Mouse (Mus musculus): Measurements from ENCODE around the gene Tnpo1. TPM values are rescaled to one million over a fixed set of nuclear protein-coding genes. Genes with fewer than 3 reads are reported as not detected.

Tnpo1 gene
- polyA plus RNA-seq, 1 experiment from 2014 or later, result 66.3 TPM

DNA sequence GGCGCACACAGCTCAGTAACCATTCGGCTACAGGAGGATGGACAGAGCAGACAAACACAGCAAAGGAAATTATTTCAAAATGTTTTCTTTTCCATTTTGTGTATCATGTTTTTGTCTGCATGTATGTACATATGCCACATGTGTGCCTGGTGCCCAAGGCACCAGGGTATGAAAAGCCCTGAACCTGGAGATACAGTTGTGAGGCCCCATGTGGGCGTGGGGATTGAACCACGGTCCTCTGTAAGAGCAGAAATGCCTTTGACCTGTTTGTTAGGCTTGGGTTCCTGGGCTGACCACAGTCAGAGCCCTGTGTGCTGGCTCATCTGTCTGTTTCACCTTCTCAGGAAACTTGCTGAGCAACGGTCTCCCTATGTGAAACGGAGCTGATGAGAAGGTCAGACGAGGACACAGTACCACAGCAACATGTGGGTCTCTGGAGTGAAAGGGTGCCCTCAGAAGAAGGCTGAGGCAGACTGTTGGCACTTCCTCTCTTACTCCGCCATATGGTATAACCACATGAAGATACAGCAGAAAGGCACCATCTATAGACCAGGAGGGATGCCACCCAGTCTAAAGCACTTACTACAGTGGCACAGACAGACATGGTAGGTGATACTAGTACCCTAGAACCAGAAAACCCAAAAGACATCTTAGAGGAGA is 23.7 kb downstream of the Tnpo1 start:
- H3K4me2 ChIP-seq (replicated peaks), result no peak overlapping the region
- WGBS, result 95% methylated on average over 8 of the region's 8 CpGs

DNA sequence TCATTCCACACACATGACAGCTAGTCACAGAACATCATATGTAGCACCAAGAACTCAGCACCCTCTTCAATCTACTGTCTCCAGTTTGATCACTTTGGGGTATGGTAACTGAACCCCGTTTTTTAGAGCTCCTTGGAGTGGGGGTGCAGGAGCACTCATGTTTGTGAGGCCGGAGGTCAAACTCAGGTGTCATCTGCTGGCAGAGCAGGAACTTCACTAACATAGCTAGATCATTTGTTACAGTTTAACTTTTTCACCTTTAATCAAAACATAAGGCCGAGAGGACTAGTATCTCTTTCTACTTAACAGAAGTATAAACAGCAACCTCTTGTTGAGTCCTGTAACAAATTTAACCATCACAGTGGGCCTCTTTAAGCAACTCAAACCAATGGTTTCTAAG is 26.6 kb downstream of the Tnpo1 start:
- H3K36me3 ChIP-seq, result peaks cover 25% of the 10 kb centered on the region
- no peak overlapping the region for H3K27ac ChIP-seq
- no peak overlapping the region for H3K4me2 ChIP-seq (replicated peaks)
- H3K9ac ChIP-seq, result no peak overlapping the region
- ATAC-seq (ENCODE audit: low FRiP score, low read depth), result no peak
- no peaks in the 10 kb centered on the region for H3K27me3 ChIP-seq
- peaks cover 8% of the 10 kb centered on the region; the same call in 1 of the 2 replicates for H3K9me3 ChIP-seq
- 85% methylated on average over 3 of the region's 3 CpGs for WGBS
- peaks cover 3% of the 10 kb centered on the region; the same call in 1 of the 2 replicates for H3K4me1 ChIP-seq
- no peak overlapping the region for H3K4me3 ChIP-seq

More for the DNA sequence above, 23.7 kb downstream of the Tnpo1 start:
- no peak overlapping the region for H3K9ac ChIP-seq
- H3K4me3 ChIP-seq, result no peak overlapping the region
- no peaks in the 10 kb centered on the region for H3K27me3 ChIP-seq
- H3K36me3 ChIP-seq, result peaks cover 42% of the 10 kb centered on the region
- H3K4me1 ChIP-seq, result no peaks in the 10 kb centered on the region; the same call in 1 of the 2 replicates
- peaks cover 15% of the 10 kb centered on the region; the same call in 1 of the 2 replicates for H3K9me3 ChIP-seq
- ATAC-seq (ENCODE audit: low FRiP score, low read depth), result no peak
- H3K27ac ChIP-seq, result no peak overlapping the region

DNA sequence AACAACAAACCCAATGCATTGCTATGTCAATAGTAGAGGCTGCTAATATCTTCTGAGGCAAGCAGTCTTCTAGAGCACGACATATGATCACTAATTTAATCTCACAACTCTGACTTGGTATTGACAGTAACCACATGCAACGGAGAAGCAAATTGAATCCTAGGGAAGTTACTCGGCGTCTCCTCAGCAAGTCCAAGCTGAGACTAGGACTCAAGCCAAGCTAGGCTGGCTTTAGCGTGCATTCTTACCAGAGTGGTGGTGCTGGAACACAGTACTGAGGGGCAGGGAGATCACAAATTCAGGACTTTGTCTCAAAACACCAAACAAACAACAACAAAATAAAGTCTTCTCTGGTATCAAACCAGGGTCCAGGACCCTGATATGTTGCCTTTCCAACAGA is 28.6 kb downstream of the Tnpo1 start:
- Histone ChIP-seq H3K4me1 (peaks cover 15% of the 10 kb centered on the region), H3K4me3 (no peak overlapping the region), H3K9ac (no peak overlapping the region), H3K27ac (no peak overlapping the region), H3K9me3 (no peaks in the 10 kb centered on the region), H3K4me2 (replicated peaks) (no peak overlapping the region), H3K27me3 (no peaks in the 10 kb centered on the region), H3K36me3 (peaks cover 9% of the 10 kb centered on the region)
- ATAC-seq (ENCODE audit: low FRiP score, low read depth), result no peak
- 93% methylated on average over 5 of the region's 5 CpGs for WGBS

DNA sequence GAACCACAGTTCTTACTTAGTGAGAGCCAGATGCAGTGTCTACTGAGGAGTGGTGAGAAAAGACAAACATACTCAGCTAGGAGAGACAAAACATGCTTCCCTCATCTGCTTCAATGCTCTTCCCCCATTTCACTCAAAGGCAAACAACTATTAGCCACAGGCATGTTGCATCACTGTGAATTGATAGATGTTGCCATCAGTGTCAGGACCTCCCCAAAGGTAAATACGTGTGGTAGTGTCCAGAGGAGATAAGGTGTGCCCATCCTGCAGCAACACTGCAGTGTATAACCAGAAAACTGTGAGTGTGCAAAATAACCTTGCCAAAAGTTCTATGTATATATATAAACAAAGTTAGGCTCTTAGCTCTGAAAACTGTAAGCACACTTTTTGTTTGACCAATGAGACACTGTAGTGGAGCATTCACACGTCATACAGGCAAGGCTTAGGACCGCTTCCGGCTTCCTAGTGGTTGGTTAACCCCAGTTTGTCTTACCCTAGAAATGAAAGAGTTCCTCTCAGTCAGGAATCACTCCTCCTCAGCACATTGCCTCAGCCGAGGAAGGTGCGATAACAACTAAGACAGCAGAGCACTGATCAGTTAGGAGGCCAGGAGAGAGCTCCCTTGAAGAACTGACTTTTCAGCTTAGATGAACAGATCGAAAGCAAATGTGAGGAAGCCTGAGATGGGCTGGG is 29.6 kb downstream of the Tnpo1 start:
- no peak overlapping the region for H3K27ac ChIP-seq
- peaks cover 3% of the 10 kb centered on the region; the same call in 1 of the 2 replicates for H3K36me3 ChIP-seq
- no peaks in the 10 kb centered on the region for H3K9me3 ChIP-seq
- ATAC-seq (ENCODE audit: low FRiP score, low read depth), result no peak
- no peaks in the 10 kb centered on the region for H3K27me3 ChIP-seq
- H3K4me2 ChIP-seq (replicated peaks), result no peak overlapping the region
- H3K4me3 ChIP-seq, result no peak overlapping the region
- WGBS, result 88% methylated on average over 7 of the region's 7 CpGs
- H3K9ac ChIP-seq, result no peak overlapping the region
- peaks cover 23% of the 10 kb centered on the region for H3K4me1 ChIP-seq

DNA sequence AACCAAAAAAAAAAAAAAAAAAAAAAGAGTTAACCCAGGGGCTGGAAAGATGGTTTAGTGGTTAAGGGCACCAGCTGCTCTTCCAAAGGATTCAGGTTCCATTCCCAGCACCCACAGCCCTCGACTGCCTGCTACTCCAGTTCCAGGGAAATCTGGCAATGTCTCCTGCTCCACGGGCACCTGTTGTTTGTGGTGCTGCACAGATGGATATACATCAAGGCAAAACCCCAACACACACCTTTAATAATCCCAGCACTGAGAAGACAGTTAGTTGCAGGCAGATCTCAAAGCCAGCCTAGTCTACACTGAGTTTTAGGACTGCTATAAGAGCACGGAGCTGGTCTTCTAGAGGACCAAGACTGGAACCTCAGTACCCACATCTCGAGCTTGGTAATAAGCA is 30.2 kb downstream of the Tnpo1 start:
- Histone ChIP-seq H3K9me3 (no peaks in the 10 kb centered on the region), H3K4me3 (no peak overlapping the region), H3K4me2 (replicated peaks) (no peak overlapping the region), H3K9ac (no peak overlapping the region), H3K27me3 (no peaks in the 10 kb centered on the region), H3K27ac (no peak overlapping the region), H3K36me3 (peaks cover 1% of the 10 kb centered on the region; the same call in 1 of the 2 replicates), H3K4me1 (peaks cover 27% of the 10 kb centered on the region)
- no peak for ATAC-seq (ENCODE audit: low FRiP score, low read depth)
- 80% methylated on average over 4 of the region's 4 CpGs for WGBS

DNA sequence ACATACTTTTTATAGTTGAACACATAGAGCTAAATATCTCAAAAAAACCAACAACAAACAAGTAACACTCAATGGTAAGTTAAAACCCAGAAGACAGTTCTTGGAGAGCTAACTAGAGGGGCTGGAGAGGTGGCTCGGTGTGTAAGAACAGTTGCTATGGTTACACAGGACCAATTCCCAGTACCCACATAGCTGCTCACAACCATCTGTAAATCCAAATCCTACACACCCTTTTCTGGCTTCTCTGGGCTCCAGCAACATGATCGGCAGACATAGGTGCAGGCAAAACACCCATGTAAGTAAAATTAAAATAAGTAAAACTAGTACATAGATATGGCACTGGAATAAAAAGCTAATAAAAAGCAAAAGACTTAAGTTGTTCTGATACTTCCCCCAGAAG is 31.3 kb downstream of the Tnpo1 start:
- no peak overlapping the region for H3K9ac ChIP-seq
- no peak overlapping the region for H3K27ac ChIP-seq
- H3K36me3 ChIP-seq, result no peaks in the 10 kb centered on the region
- 66% methylated on average over 2 of the region's 2 CpGs for WGBS
- no peaks in the 10 kb centered on the region for H3K27me3 ChIP-seq
- peaks cover 30% of the 10 kb centered on the region for H3K4me1 ChIP-seq
- no peaks in the 10 kb centered on the region for H3K9me3 ChIP-seq
- no peak for ATAC-seq (ENCODE audit: low FRiP score, low read depth)
- no peak overlapping the region for H3K4me2 ChIP-seq (replicated peaks)
- H3K4me3 ChIP-seq, result no peak overlapping the region

DNA sequence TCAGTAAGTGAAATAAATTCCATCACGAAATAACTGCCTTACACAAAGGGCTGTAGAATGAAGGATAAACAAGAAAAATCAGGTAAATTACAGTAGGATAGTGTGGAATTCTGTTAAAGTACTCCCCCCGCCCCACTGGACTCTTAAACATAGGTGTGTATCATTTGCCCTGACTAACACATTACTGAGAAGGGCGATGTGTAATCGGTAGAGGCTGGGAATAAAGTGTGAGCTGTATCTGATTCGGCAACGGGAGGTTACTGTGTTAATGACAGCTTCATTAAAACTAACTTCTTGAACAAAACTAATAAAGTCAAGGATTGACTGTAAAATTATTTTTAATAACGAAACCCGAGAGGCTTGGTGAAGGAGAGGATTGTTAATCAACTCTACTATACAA is 34.7 kb downstream of the Tnpo1 start:
- Histone ChIP-seq H3K27ac (peak overlapping the region; percentile 39; the same call in 1 of the 2 replicates), H3K36me3 (peaks cover 16% of the 10 kb centered on the region), H3K9ac (peak overlapping the region; percentile 88), H3K4me1 (peaks cover 36% of the 10 kb centered on the region), H3K4me2 (replicated peaks) (peak overlapping the region; percentile 86), H3K9me3 (no peaks in the 10 kb centered on the region), H3K27me3 (no peaks in the 10 kb centered on the region), H3K4me3 (peak overlapping the region; percentile 79)
- ATAC-seq (ENCODE audit: low FRiP score, low read depth), result peak; percentile 13; the same call in 1 of the 2 replicates
- WGBS, result 9% methylated on average over 8 of the region's 8 CpGs

DNA sequence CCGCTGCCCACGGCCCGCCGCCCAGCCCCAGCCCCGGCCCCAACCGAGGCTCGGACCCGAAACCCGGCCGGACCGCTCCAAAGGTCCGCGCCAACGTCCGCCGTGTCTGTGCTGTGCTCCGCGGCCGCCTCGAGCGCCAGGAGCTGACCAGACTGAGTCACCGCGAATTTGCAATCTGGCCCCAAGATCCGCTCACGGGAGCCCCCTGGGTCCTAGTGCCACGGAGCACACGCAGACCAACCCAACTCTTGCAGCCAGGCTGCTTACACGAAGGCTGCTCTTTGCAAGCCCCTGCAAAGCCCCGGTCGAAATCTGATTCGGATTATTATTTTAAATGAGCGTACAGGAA is 35.3 kb downstream of the Tnpo1 start:
- Histone ChIP-seq H3K4me2 (replicated peaks) (peak overlapping the region; percentile 86), H3K27ac (peak overlapping the region; percentile 98), H3K36me3 (peaks cover 22% of the 10 kb centered on the region), H3K9ac (peak overlapping the region; percentile 88), H3K9me3 (no peaks in the 10 kb centered on the region), H3K4me1 (peaks cover 36% of the 10 kb centered on the region), H3K4me3 (peak overlapping the region; percentile 79), H3K27me3 (no peaks in the 10 kb centered on the region)
- peak; percentile 89 for ATAC-seq (ENCODE audit: low FRiP score, low read depth)
- 0% methylated on average over 32 of the region's 32 CpGs for WGBS

DNA sequence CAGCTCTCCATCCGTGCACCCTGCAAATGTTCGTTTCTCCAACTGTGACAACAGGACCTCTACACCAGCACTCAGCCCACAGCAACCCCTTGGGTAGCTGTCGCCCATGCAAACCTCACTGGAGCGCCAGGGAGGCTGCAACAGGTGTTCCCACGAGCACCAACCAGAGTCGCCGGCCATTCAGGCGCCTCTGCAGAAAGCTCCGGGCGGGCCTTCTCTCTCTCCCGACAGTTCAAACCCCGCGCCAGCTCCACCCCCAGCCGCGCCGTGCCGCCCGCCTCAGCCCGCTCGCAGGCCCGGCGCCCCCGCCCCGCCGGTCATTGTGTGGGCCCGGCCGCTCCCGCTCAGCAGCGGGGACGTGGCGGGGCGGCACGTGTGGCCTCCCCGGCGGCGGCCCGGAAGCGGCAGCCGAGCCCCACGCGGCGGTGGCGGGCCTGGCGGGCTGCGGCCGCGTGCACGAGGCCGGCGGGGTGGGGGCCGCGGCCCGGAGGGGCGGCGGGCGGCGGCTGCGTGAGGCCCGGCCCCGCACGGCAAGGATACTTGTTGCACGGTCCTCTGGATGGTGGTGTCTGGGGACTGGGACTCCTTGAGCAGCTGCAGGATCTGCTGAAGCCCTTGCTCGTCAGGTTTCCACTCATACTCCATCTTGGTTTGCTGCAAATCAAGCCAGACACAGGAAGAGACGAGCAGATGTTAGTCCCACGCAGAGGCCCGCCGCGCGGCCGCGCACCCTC is 35.9 kb downstream of the Tnpo1 start:
- Histone ChIP-seq H3K4me3 (peak overlapping the region; percentile 79), H3K36me3 (peaks cover 27% of the 10 kb centered on the region), H3K9me3 (no peaks in the 10 kb centered on the region), H3K27ac (peak overlapping the region; percentile 98), H3K4me1 (peaks cover 36% of the 10 kb centered on the region), H3K9ac (peak overlapping the region; percentile 88), H3K27me3 (no peaks in the 10 kb centered on the region), H3K4me2 (replicated peaks) (peak overlapping the region; percentile 86)
- peak; percentile 74 for ATAC-seq (ENCODE audit: low FRiP score, low read depth)
- under 1% methylated on average over 67 of the region's 71 CpGs for WGBS

DNA sequence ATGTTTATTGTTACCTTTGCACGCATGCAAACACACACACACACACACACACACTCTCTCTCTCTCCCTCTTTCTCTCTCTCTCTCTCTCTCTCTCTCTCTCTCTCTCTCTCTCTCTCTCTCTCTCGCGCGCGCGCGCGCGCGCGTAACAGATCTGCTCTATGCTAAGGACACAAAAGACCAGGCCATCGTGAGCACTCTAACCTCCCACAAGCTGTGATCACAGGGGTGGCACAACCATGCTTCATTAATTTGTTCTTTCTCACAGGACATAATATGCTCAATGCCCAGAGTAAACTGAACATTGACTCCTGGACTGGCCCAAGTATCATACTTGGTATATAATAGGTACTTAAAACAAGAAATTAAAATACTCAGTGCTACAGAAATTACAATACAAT is 37.0 kb downstream of the Tnpo1 start:
- Histone ChIP-seq H3K9me3 (no peaks in the 10 kb centered on the region), H3K27me3 (no peaks in the 10 kb centered on the region), H3K27ac (no peak overlapping the region), H3K9ac (no peak overlapping the region), H3K4me1 (peaks cover 33% of the 10 kb centered on the region), H3K36me3 (peaks cover 34% of the 10 kb centered on the region), H3K4me2 (replicated peaks) (0 out of 2 replicates have a peak overlapping the region, but pooled peaks have one; percentile 9), H3K4me3 (no peak overlapping the region)
- no peak for ATAC-seq (ENCODE audit: low FRiP score, low read depth)
- 87% methylated on average over 11 of the region's 12 CpGs for WGBS

DNA sequence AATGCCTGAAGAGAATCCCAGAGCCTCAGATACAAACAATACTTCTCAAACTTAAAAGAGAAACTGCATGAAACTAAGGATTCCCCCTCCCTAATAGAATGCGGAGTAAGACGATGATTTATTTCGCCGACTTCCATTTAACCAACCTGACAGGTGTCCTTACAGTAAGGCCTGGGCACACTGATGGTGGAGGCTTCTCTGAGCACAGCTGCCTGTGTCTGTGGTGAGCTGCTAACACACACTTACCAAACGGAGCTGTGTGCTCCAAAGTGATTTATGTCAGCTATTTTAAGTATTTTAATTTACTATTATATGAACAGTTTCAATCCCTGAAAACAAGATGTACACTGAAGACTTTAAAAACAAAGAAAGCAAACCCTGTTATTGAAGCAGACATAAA is 42.4 kb downstream of the Tnpo1 start:
- no peak overlapping the region for H3K9ac ChIP-seq
- peaks cover 83% of the 10 kb centered on the region for H3K36me3 ChIP-seq
- H3K4me3 ChIP-seq, result no peak overlapping the region
- H3K4me2 ChIP-seq (replicated peaks), result no peak overlapping the region
- 90% methylated on average over 5 of the region's 5 CpGs for WGBS
- H3K27me3 ChIP-seq, result no peaks in the 10 kb centered on the region
- H3K4me1 ChIP-seq, result no peaks in the 10 kb centered on the region
- H3K9me3 ChIP-seq, result no peaks in the 10 kb centered on the region
- no peak for ATAC-seq (ENCODE audit: low FRiP score, low read depth)
- no peak overlapping the region for H3K27ac ChIP-seq

DNA sequence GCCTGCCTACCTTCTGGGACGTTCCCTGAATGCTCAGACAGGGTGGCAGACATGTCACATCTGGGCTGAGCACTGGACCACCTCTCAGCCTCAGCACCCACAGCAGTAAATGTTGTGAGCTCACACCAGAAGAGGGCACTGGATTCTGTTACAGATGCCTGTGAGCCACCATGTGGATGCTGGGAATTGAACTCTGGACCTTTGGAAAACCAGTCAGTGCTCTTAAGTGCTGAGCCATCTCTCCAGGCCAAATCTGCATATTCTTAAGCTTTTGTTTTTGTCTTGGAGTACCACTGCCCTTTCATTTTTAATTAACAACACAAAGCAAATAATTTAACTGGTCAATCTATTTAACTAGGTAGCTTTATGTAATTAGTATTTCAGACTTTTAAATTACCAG is 44.2 kb downstream of the Tnpo1 start:
- no peak for ATAC-seq (ENCODE audit: low FRiP score, low read depth)
- H3K9me3 ChIP-seq, result no peaks in the 10 kb centered on the region
- no peaks in the 10 kb centered on the region for H3K4me1 ChIP-seq
- no peaks in the 10 kb centered on the region for H3K27me3 ChIP-seq
- peaks cover 88% of the 10 kb centered on the region for H3K36me3 ChIP-seq
- H3K4me3 ChIP-seq, result no peak overlapping the region
- H3K27ac ChIP-seq, result no peak overlapping the region
- H3K4me2 ChIP-seq (replicated peaks), result no peak overlapping the region
- H3K9ac ChIP-seq, result no peak overlapping the region
- 89% methylated on average over 1 of the region's 1 CpGs for WGBS

Data from limb, embryonic 13.5 days (tissue).